Mouse (Mus musculus) C2C12 (cell line): ENCODE results near the gene Sec14l1.

Source experiments
- CEBPB ChIP-seq: IDR thresholded peaks from one replicate; pipeline ENCODE4 v1.6.1; 2011; ENCODE audit warnings: low read depth, mild to moderate bottlenecking, control low read depth, moderate library complexity
- CTCF ChIP-seq: IDR thresholded peaks from one replicate; pipeline ENCODE4 v1.5.1; 2011; ENCODE audit not compliant: control insufficient read depth, insufficient read depth, insufficient read length
- FOSL1 ChIP-seq: IDR thresholded peaks from one replicate; pipeline ENCODE4 v1.8.0; 2011; ENCODE audit warnings: mild to moderate bottlenecking, low read length; ENCODE audit not compliant: poor library complexity, insufficient read depth, severe bottlenecking
- MAX ChIP-seq: IDR thresholded peaks from one replicate; pipeline ENCODE4 v1.6.1; 2011; ENCODE audit warnings: mild to moderate bottlenecking, control low read depth
- MYOG ChIP-seq: IDR thresholded peaks from one replicate; pipeline ENCODE4 v1.6.1; 2011; ENCODE audit not compliant: control insufficient read depth, insufficient read length; ENCODE audit errors: extremely low read depth
- USF1 ChIP-seq: IDR thresholded peaks from one replicate; pipeline ENCODE4 v1.6.1; 2011; ENCODE audit warnings: low read depth, mild to moderate bottlenecking, control low read depth, moderate library complexity

GRCm38 (mm10) chr11:117134776-117135387 lies 19.9 kb downstream of the Sec14l1 start:
- TF ChIP-seq CTCF, result no peak
- no peak for TF ChIP-seq CEBPB
- no peak for TF ChIP-seq MYOG
- TF ChIP-seq MAX, result no peak
- TF ChIP-seq USF1, result no peak
- no peak for TF ChIP-seq FOSL1
